In the genomic region with DNA sequence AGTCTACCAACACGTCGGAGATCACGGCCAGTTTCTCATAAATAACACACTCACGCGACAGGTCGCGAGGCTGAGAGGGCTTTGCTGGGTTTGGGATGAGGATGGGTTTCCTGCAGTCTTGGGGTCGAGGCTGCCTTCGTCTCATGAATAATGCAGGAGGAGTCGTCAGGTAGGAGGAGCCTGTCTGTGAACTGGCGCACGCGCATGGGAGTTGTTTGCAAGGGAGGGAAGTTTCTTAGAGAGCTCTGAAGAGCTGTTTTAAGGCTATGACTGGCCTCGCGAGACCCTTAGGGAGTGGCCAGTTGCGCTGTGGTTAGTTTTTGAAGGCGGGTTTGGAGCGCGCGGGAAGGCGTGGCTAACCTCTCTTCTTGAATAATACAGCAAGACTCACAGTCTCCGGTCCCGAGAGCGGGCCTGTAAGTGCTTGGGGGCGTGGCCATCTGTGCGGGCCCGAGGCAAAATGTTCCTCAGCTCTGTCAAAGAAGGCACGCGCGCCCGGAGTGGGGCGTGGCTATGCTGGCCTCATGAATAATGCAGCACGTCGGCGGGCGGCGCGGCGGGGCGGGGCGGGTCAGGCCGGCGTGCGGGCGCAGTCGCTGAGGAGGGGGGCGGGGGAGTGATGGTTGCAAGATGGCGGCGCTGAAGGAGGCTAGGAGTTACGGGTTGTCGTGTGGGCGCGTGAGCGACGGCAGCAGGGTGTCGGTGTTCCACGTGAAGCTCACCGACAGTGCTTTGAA, we compare ENCODE assay signal across 8 mouse cellular contexts. TPM values are rescaled to one million over a fixed set of nuclear protein-coding genes. Genes with fewer than 3 reads are reported as not detected.
DNase-seq lines count a peak whose midpoint lies in the region; ATAC-seq and TF ChIP-seq lines count a peak whose summit lies in the region.

A gene (plus strand): TSS at position 381 of the 737 bp plus-strand sequence.

- H3K9ac ChIP-seq in embryonic facial prominence, embryonic 13.5 days = peak within 1 kb of the TSS; percentile 93
- H3K9ac ChIP-seq in limb, embryonic 12.5 days (replicated peaks) = peak within 1 kb of the TSS; percentile 84
- peak within 1 kb of the TSS; percentile 68 for H3K9ac ChIP-seq in midbrain, embryonic 15.5 days

- H3K27me3 ChIP-seq in embryonic facial prominence, embryonic 13.5 days = no peaks in the 10 kb centered on the region
- H3K27me3 ChIP-seq in kidney, adult 2 months (replicated peaks; ENCODE audit: control insufficient read depth, insufficient read depth, low read length) = no peaks in the 10 kb centered on the region
- no peaks in the 10 kb centered on the region for H3K27me3 ChIP-seq in limb, embryonic 12.5 days
- no peaks in the 10 kb centered on the region for H3K27me3 ChIP-seq in midbrain, embryonic 15.5 days (replicated peaks)
- H3K27me3 ChIP-seq in spleen, adult 2 months (ENCODE audit: control insufficient read depth, insufficient read depth, low read length) = no peaks in the 10 kb centered on the region

- 0 out of 2 replicates have a peak, but pooled peaks have one; percentile 0 for TF ChIP-seq CTCF in kidney, adult 2 months (conservative IDR thresholded peaks at IDR 0.05; ENCODE audit: insufficient read depth, insufficient read length, low read depth, low read length)
- TF ChIP-seq CTCF in spleen, adult 2 months (IDR thresholded peaks at IDR 0.05; ENCODE audit: extremely low read depth, insufficient read depth, insufficient read length, insufficient replicate concordance) = no peak

- H3K36me3 ChIP-seq in embryonic facial prominence, embryonic 13.5 days = peaks cover 34% of the 10 kb centered on the region
- H3K36me3 ChIP-seq in kidney, adult 2 months (ENCODE audit: control insufficient read depth, insufficient read depth, low read length) = no peaks in the 10 kb centered on the region
- peaks cover 37% of the 10 kb centered on the region for H3K36me3 ChIP-seq in limb, embryonic 12.5 days
- peaks cover 22% of the 10 kb centered on the region for H3K36me3 ChIP-seq in midbrain, embryonic 15.5 days (replicated peaks)
- H3K36me3 ChIP-seq in spleen, adult 2 months (ENCODE audit: control insufficient read depth, insufficient read depth, low read length) = peaks cover 5% of the 10 kb centered on the region

- H3K27ac ChIP-seq in embryonic facial prominence, embryonic 13.5 days = peak within 1 kb of the TSS; percentile 92
- peak within 1 kb of the TSS; percentile 91 for H3K27ac ChIP-seq in kidney, adult 2 months (ENCODE audit: insufficient read depth, low read depth, low read length)
- H3K27ac ChIP-seq in limb, embryonic 12.5 days = peak within 1 kb of the TSS; percentile 89
- peak within 1 kb of the TSS; percentile 93 for H3K27ac ChIP-seq in midbrain, embryonic 15.5 days
- H3K27ac ChIP-seq in spleen, adult 2 months (ENCODE audit: insufficient read depth, low read length) = peak within 1 kb of the TSS; percentile 91

- peaks cover 35% of the 10 kb centered on the region for H3K4me1 ChIP-seq in embryonic facial prominence, embryonic 13.5 days
- H3K4me1 ChIP-seq in kidney, adult 2 months (ENCODE audit: control insufficient read depth, insufficient read depth, low read length) = peaks cover 19% of the 10 kb centered on the region; the same call in 1 of the 2 replicates
- peaks cover 27% of the 10 kb centered on the region for H3K4me1 ChIP-seq in limb, embryonic 12.5 days (replicated peaks)
- peaks cover 46% of the 10 kb centered on the region for H3K4me1 ChIP-seq in midbrain, embryonic 15.5 days
- H3K4me1 ChIP-seq in spleen, adult 2 months (ENCODE audit: control insufficient read depth, insufficient read depth, insufficient read length) = peaks cover 13% of the 10 kb centered on the region; the same call in 1 of the 2 replicates

- H3K4me3 ChIP-seq in embryonic facial prominence, embryonic 13.5 days = peak within 1 kb of the TSS; percentile 81
- H3K4me3 ChIP-seq in kidney, adult 2 months (ENCODE audit: insufficient read depth, low read depth, low read length) = peak within 1 kb of the TSS; percentile 79
- H3K4me3 ChIP-seq in limb, embryonic 12.5 days (replicated peaks) = peak within 1 kb of the TSS; percentile 74
- peak within 1 kb of the TSS; percentile 77 for H3K4me3 ChIP-seq in midbrain, embryonic 15.5 days
- peak within 1 kb of the TSS; percentile 90 for H3K4me3 ChIP-seq in spleen, adult 2 months (ENCODE audit: extremely low read depth, insufficient read depth, insufficient read length)

- no peaks in the 10 kb centered on the region for H3K9me3 ChIP-seq in embryonic facial prominence, embryonic 13.5 days
- no peaks in the 10 kb centered on the region for H3K9me3 ChIP-seq in limb, embryonic 12.5 days
- no peaks in the 10 kb centered on the region for H3K9me3 ChIP-seq in midbrain, embryonic 15.5 days

- DNase-seq in 3134 (ENCODE audit: extremely low read depth, insufficient read length, low spot score) = peak; percentile 98
- peak; percentile 100 for DNase-seq in adrenal gland, postnatal 36 days
- peak; percentile 99 for DNase-seq in heart, adult 18-20 months
- DNase-seq in kidney, adult 2 months = peak; percentile 100
- peak; percentile 97 to 99 for DNase-seq in spleen, adult 2 months (ENCODE audit: low read depth in 1 of 2, low spot score in 2 of 2)

- peak; percentile 89 for ATAC-seq in embryonic facial prominence, embryonic 13.5 days (ENCODE audit: insufficient number of reproducible peaks, insufficient read depth, low FRiP score, low TSS enrichment, low read depth)
- ATAC-seq in limb, embryonic 12.5 days (ENCODE audit: insufficient number of reproducible peaks, insufficient read depth, low FRiP score, low TSS enrichment, low read depth) = peak; percentile 90
- ATAC-seq in midbrain, embryonic 15.5 days (replicated peaks) = peak; percentile 87

- peak; percentile 47 for TF ChIP-seq POLR2A in kidney, adult 2 months (IDR thresholded peaks at IDR 0.05; ENCODE audit: low read depth, low read length)
- peak; percentile 75 for TF ChIP-seq POLR2A in spleen, adult 2 months (IDR thresholded peaks at IDR 0.05; ENCODE audit: low read depth, low read length)

- peak within 1 kb of the TSS; percentile 96 for H3K4me2 ChIP-seq in embryonic facial prominence, embryonic 13.5 days
- peak within 1 kb of the TSS; percentile 84 for H3K4me2 ChIP-seq in limb, embryonic 12.5 days
- H3K4me2 ChIP-seq in midbrain, embryonic 15.5 days = peak within 1 kb of the TSS; percentile 82

- WGBS in embryonic facial prominence, embryonic 13.5 days = under 1% methylated on average over 58 of the region's 58 CpGs
- under 1% methylated on average over 57 of the region's 58 CpGs for WGBS in kidney, adult 2 months
- WGBS in limb, embryonic 12.5 days = under 1% methylated on average over 58 of the region's 58 CpGs
- WGBS in midbrain, embryonic 15.5 days = under 1% methylated on average over 58 of the region's 58 CpGs
- under 1% methylated on average over 58 of the region's 58 CpGs for WGBS in spleen, adult 2 months

RNA-seq across cellular contexts. Expression of the gene that starts here (rescaled TPM):
- total RNA-seq in adrenal gland, postnatal 36 days (2021) = 10 to 100 TPM; 22.3 to 25.3 TPM
- 20.6 and 21.3 TPM in 2 replicates for polyA plus RNA-seq in embryonic facial prominence, embryonic 13.5 days (2015; fragmentation: Nextera tagmentation; extraction: Ambion mirVana)
- 10 to 100 TPM; 10.9 to 12.0 TPM for total RNA-seq in heart, adult 18-20 months (2021)
- polyA plus RNA-seq in kidney, adult 2 months (2012; rRNA removed) = 16.4 and 18.1 TPM in 2 replicates
- polyA plus RNA-seq in limb, embryonic 12.5 days (2016; fragmentation: Nextera tagmentation; extraction: Ambion mirVana) = 18.7 and 21.2 TPM in 2 replicates
- polyA plus RNA-seq in midbrain, embryonic 15.5 days (2015; fragmentation: Nextera tagmentation; extraction: Ambion mirVana) = 18.6 and 19.9 TPM in 2 replicates
- polyA plus RNA-seq in spleen, adult 2 months (2012; rRNA removed) = 21.3 and 27.9 TPM in 2 replicates

Comparison
In these comparisons a context has a peak if more than half of its experiments do, and no peak if none do; other contexts are left out.
1. Peak in every context shown above with its lines: DNase-seq, ATAC-seq, H3K4me3 ChIP-seq and H3K27ac ChIP-seq.